Mouse (Mus musculus): ENCODE measurements at regions not wholly inside any gene's neighbourhood (a gene's known extent, or its start where the extent isn't known, plus 50 kb on each side); places are given as distances from the start of the nearest gene placed in this dataset.

GRCm38 (mm10) chr8:8919582-8920503, 229.5 kb upstream of the Arglu1 start:
- no peak for DNase-seq (ENCODE audit: low spot score in 2 of 2)

GRCm38 (mm10) chr8:8919040-8919439, 228.7 kb upstream of the Arglu1 start:
- no peak for DNase-seq (ENCODE audit: low spot score in 2 of 2)

- DNase-seq (ENCODE audit: low spot score in 2 of 2) = no peak
Measured at GRCm38 (mm10) chr8:8907478-8908165, 217.3 kb upstream of the Arglu1 start.

- DNase-seq (ENCODE audit: low spot score in 2 of 2) = no peak
Measured at GRCm38 (mm10) chr8:8892996-8893395, 202.7 kb upstream of the Arglu1 start.

- no peak for DNase-seq (ENCODE audit: low spot score in 2 of 2)
Measured at GRCm38 (mm10) chr8:8877286-8877685, 187.0 kb upstream of the Arglu1 start.

- no peak for DNase-seq (ENCODE audit: low spot score in 2 of 2)
Measured at GRCm38 (mm10) chr8:8876879-8877278, 186.6 kb upstream of the Arglu1 start.

GRCm38 (mm10) chr8:8876469-8876868, 186.1 kb upstream of the Arglu1 start:
- DNase-seq (ENCODE audit: low spot score in 2 of 2) = no peak

- no peak for DNase-seq (ENCODE audit: low spot score in 2 of 2)
Measured at GRCm38 (mm10) chr8:8871938-8872337, 181.6 kb upstream of the Arglu1 start.

- DNase-seq (ENCODE audit: low spot score in 2 of 2) = no peak
Measured at GRCm38 (mm10) chr8:8871039-8871438, 180.7 kb upstream of the Arglu1 start.

GRCm38 (mm10) chr8:8870487-8870886, 180.2 kb upstream of the Arglu1 start:
- no peak for DNase-seq (ENCODE audit: low spot score in 2 of 2)

GRCm38 (mm10) chr8:8869338-8869737, 179.0 kb upstream of the Arglu1 start:
- no peak for DNase-seq (ENCODE audit: low spot score in 2 of 2)

GRCm38 (mm10) chr8:8867924-8868323, 177.6 kb upstream of the Arglu1 start:
- no peak for DNase-seq (ENCODE audit: low spot score in 2 of 2)

- no peak for DNase-seq (ENCODE audit: low spot score in 2 of 2)
Measured at GRCm38 (mm10) chr8:8867126-8867777, 176.9 kb upstream of the Arglu1 start.

- no peak for DNase-seq (ENCODE audit: low spot score in 2 of 2)
Measured at GRCm38 (mm10) chr8:8862767-8863166, 172.4 kb upstream of the Arglu1 start.

- DNase-seq (ENCODE audit: low spot score in 2 of 2) = no peak
Measured at GRCm38 (mm10) chr8:8861331-8861940, 171.1 kb upstream of the Arglu1 start.

- no peak for DNase-seq (ENCODE audit: low spot score in 2 of 2)
Measured at GRCm38 (mm10) chr8:8858636-8859035, 168.3 kb upstream of the Arglu1 start.

- no peak for DNase-seq (ENCODE audit: low spot score in 2 of 2)
Measured at GRCm38 (mm10) chr8:8852656-8853366, 162.5 kb upstream of the Arglu1 start.

- DNase-seq (ENCODE audit: low spot score in 2 of 2) = no peak
Measured at GRCm38 (mm10) chr8:8851271-8851670, 160.9 kb upstream of the Arglu1 start.

GRCm38 (mm10) chr8:8850766-8851165, 160.4 kb upstream of the Arglu1 start:
- DNase-seq (ENCODE audit: low spot score in 2 of 2) = no peak

GRCm38 (mm10) chr8:8847579-8847978, 157.3 kb upstream of the Arglu1 start:
- DNase-seq (ENCODE audit: low spot score in 2 of 2) = no peak

GRCm38 (mm10) chr8:8842326-8842725, 152.0 kb upstream of the Arglu1 start:
- DNase-seq (ENCODE audit: low spot score in 2 of 2) = no peak
